Mouse (Mus musculus): ENCODE measurements around the gene Cdc123. TPM values are rescaled to one million over a fixed set of nuclear protein-coding genes. Genes with fewer than 3 reads are reported as not detected.

Gene Cdc123
- polyA plus RNA-seq, 2 experiments, result 182 to 296 TPM

- DNase-seq (ENCODE audit: low spot score) (no peak), ATAC-seq (ENCODE audit: low FRiP score, low read depth) (peak; percentile 9; the same call in 1 of the 2 replicates)
- Histone ChIP-seq H3K4me2 (replicated peaks; ENCODE audit: low read depth, low read length, severe bottlenecking) (peak overlapping the region; percentile 56), H3K27me3 (ENCODE audit: control insufficient read depth, insufficient read depth, low read length) (no peaks in the 10 kb centered on the region), H3K4me1 (ENCODE audit: control insufficient read depth, insufficient read depth, low read length) (peaks cover 12% of the 10 kb centered on the region), H3K9me3 (ENCODE audit: control insufficient read depth, low read length) (no peaks in the 10 kb centered on the region), H3K9ac (ENCODE audit: low read depth, low read length, severe bottlenecking) (peak overlapping the region; percentile 82), H3K27ac (replicated peaks; ENCODE audit: low read depth, low read length) (peak overlapping the region; percentile 85), H3K4me3 (replicated peaks; ENCODE audit: low read length) (peak overlapping the region; percentile 79), H3K36me3 (ENCODE audit: control insufficient read depth, insufficient read depth, low read length) (peaks cover 29% of the 10 kb centered on the region)
- TF ChIP-seq POLR2A (IDR thresholded peaks at IDR 0.05; ENCODE audit: borderline replicate concordance, extremely low read depth, insufficient read depth, insufficient read length), result no peak
- 4% methylated on average over 23 of the region's 23 CpGs for WGBS
These were observed 637 bp downstream of the Cdc123 start for GRCm38 (mm10) chr2:5844181-5844872.

GRCm38 (mm10) chr2:5840815-5841214, 4.1 kb downstream of the Cdc123 start:
- DNase-seq (ENCODE audit: low spot score), result no peak
- Histone ChIP-seq H3K9me3 (ENCODE audit: control insufficient read depth, low read length) (no peaks in the 10 kb centered on the region), H3K36me3 (ENCODE audit: control insufficient read depth, insufficient read depth, low read length) (peaks cover 53% of the 10 kb centered on the region), H3K27ac (replicated peaks; ENCODE audit: low read depth, low read length) (no peak overlapping the region), H3K4me2 (replicated peaks; ENCODE audit: low read depth, low read length, severe bottlenecking) (no peak overlapping the region), H3K4me1 (ENCODE audit: control insufficient read depth, insufficient read depth, low read length) (peaks cover 3% of the 10 kb centered on the region; the same call in 1 of the 2 replicates), H3K4me3 (replicated peaks; ENCODE audit: low read length) (no peak overlapping the region), H3K27me3 (ENCODE audit: control insufficient read depth, insufficient read depth, low read length) (no peaks in the 10 kb centered on the region), H3K9ac (ENCODE audit: low read depth, low read length, severe bottlenecking) (no peak overlapping the region)
- ATAC-seq (ENCODE audit: low FRiP score, low read depth), result no peak
- WGBS, result 96% methylated on average over 11 of the region's 11 CpGs
- TF ChIP-seq POLR2A (IDR thresholded peaks at IDR 0.05; ENCODE audit: borderline replicate concordance, extremely low read depth, insufficient read depth, insufficient read length), result no peak

GRCm38 (mm10) chr2:5825265-5825913, 19.6 kb downstream of the Cdc123 start:
- H3K4me3 ChIP-seq (replicated peaks; ENCODE audit: low read length), result no peak overlapping the region
- H3K4me2 ChIP-seq (replicated peaks; ENCODE audit: low read depth, low read length, severe bottlenecking), result no peak overlapping the region
- no peak for DNase-seq (ENCODE audit: low spot score)
- no peak for ATAC-seq (ENCODE audit: low FRiP score, low read depth)
- H3K27ac ChIP-seq (replicated peaks; ENCODE audit: low read depth, low read length), result no peak overlapping the region
- H3K27me3 ChIP-seq (ENCODE audit: control insufficient read depth, insufficient read depth, low read length), result no peaks in the 10 kb centered on the region
- H3K36me3 ChIP-seq (ENCODE audit: control insufficient read depth, insufficient read depth, low read length), result peaks cover 49% of the 10 kb centered on the region
- TF ChIP-seq POLR2A (IDR thresholded peaks at IDR 0.05; ENCODE audit: borderline replicate concordance, extremely low read depth, insufficient read depth, insufficient read length), result no peak
- no peaks in the 10 kb centered on the region for H3K9me3 ChIP-seq (ENCODE audit: control insufficient read depth, low read length)
- H3K9ac ChIP-seq (ENCODE audit: low read depth, low read length, severe bottlenecking), result no peak overlapping the region
- H3K4me1 ChIP-seq (ENCODE audit: control insufficient read depth, insufficient read depth, low read length), result no peaks in the 10 kb centered on the region
- 89% methylated on average over 5 of the region's 5 CpGs for WGBS

- H3K9me3 ChIP-seq (ENCODE audit: control insufficient read depth, low read length), result no peaks in the 10 kb centered on the region
- no peak overlapping the region for H3K27ac ChIP-seq (replicated peaks; ENCODE audit: low read depth, low read length)
- no peaks in the 10 kb centered on the region for H3K27me3 ChIP-seq (ENCODE audit: control insufficient read depth, insufficient read depth, low read length)
- ATAC-seq (ENCODE audit: low FRiP score, low read depth) (no peak), DNase-seq (ENCODE audit: low spot score) (no peak)
- no peak for TF ChIP-seq POLR2A (IDR thresholded peaks at IDR 0.05; ENCODE audit: borderline replicate concordance, extremely low read depth, insufficient read depth, insufficient read length)
- H3K9ac ChIP-seq (ENCODE audit: low read depth, low read length, severe bottlenecking), result no peak overlapping the region
- no peaks in the 10 kb centered on the region for H3K4me1 ChIP-seq (ENCODE audit: control insufficient read depth, insufficient read depth, low read length)
- H3K4me2 ChIP-seq (replicated peaks; ENCODE audit: low read depth, low read length, severe bottlenecking), result no peak overlapping the region
- no peak overlapping the region for H3K4me3 ChIP-seq (replicated peaks; ENCODE audit: low read length)
- peaks cover 56% of the 10 kb centered on the region for H3K36me3 ChIP-seq (ENCODE audit: control insufficient read depth, insufficient read depth, low read length)
- 85% methylated on average over 5 of the region's 5 CpGs for WGBS
These were observed 20.3 kb downstream of the Cdc123 start for GRCm38 (mm10) chr2:5824685-5825084.

GRCm38 (mm10) chr2:5824213-5824612, 20.8 kb downstream of the Cdc123 start:
- Histone ChIP-seq H3K36me3 (ENCODE audit: control insufficient read depth, insufficient read depth, low read length) (peaks cover 56% of the 10 kb centered on the region), H3K9ac (ENCODE audit: low read depth, low read length, severe bottlenecking) (no peak overlapping the region), H3K27me3 (ENCODE audit: control insufficient read depth, insufficient read depth, low read length) (no peaks in the 10 kb centered on the region), H3K4me2 (replicated peaks; ENCODE audit: low read depth, low read length, severe bottlenecking) (no peak overlapping the region), H3K4me1 (ENCODE audit: control insufficient read depth, insufficient read depth, low read length) (no peaks in the 10 kb centered on the region), H3K4me3 (replicated peaks; ENCODE audit: low read length) (no peak overlapping the region), H3K27ac (replicated peaks; ENCODE audit: low read depth, low read length) (no peak overlapping the region), H3K9me3 (ENCODE audit: control insufficient read depth, low read length) (no peaks in the 10 kb centered on the region)
- DNase-seq (ENCODE audit: low spot score), result peak; percentile 26
- TF ChIP-seq POLR2A (IDR thresholded peaks at IDR 0.05; ENCODE audit: borderline replicate concordance, extremely low read depth, insufficient read depth, insufficient read length), result no peak
- ATAC-seq (ENCODE audit: low FRiP score, low read depth), result no peak
- WGBS, result 29% methylated on average over 1 of the region's 1 CpGs

All from limb, embryonic 14.5 days (tissue).